Mouse (Mus musculus): ENCODE measurements around the gene Nr5a1.

GRCm38 (mm10) chr2:38720661-38721060 lies 6.3 kb upstream of the Nr5a1 start:
- TF ChIP-seq CTCF (IDR thresholded peaks at IDR 0.05; ENCODE audit: low read depth), result no peak
- no peak for TF ChIP-seq EP300 (IDR thresholded peaks at IDR 0.05; ENCODE audit: low read depth)
